Mouse (Mus musculus): ENCODE measurements at regions not wholly inside any gene's neighbourhood (a gene's known extent, or its start where the extent isn't known, plus 50 kb on each side); places are given as distances from the start of the nearest gene placed in this dataset.

GRCm38 (mm10) chr12:110044266-110044665, 234.6 kb upstream of the Dio3 start:
- no peaks in the 10 kb centered on the region for H3K4me1 ChIP-seq (ENCODE audit: control insufficient read depth, insufficient read depth, insufficient read length)

DNA sequence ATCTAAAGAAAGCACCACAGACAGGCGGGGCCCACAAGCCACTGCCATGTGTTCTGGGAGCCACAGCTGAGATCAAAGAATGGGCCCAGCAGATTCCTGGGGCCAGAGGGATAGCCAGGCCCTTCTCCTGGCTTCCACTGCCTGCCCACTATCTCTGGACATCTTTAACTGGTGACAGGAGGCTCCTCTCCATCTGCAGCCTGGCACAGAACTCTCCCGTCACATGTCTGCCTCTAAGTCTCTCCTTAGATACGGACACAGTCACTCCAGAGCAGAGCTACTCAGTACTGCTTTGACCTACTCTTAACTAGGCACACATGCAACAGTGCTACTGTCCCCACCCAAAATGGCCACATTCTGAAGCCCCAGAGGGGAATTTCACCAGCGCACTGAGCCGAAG, 234.1 kb upstream of the Dio3 start:
- TF ChIP-seq CTCF (IDR thresholded peaks at IDR 0.05; ENCODE audit: extremely low read depth, insufficient read depth, insufficient read length, insufficient replicate concordance) (no peak), POLR2A (IDR thresholded peaks at IDR 0.05; ENCODE audit: low read depth, low read length) (no peak)
- Histone ChIP-seq H3K4me1 (ENCODE audit: control insufficient read depth, insufficient read depth, insufficient read length) (no peaks in the 10 kb centered on the region), H3K27ac (ENCODE audit: insufficient read depth, low read length) (no peak overlapping the region), H3K27me3 (ENCODE audit: control insufficient read depth, insufficient read depth, low read length) (no peaks in the 10 kb centered on the region), H3K4me3 (ENCODE audit: extremely low read depth, insufficient read depth, insufficient read length) (no peak overlapping the region), H3K36me3 (ENCODE audit: control insufficient read depth, insufficient read depth, low read length) (no peaks in the 10 kb centered on the region)
- DNase-seq (ENCODE audit: low read depth in 1 of 2, low spot score in 2 of 2) = no peak
- WGBS = 93% methylated on average over 5 of the region's 5 CpGs

More at GRCm38 (mm10) chr12:110044266-110044665, 234.6 kb upstream of the Dio3 start:
- Histone ChIP-seq H3K36me3 (ENCODE audit: control insufficient read depth, insufficient read depth, low read length) (no peaks in the 10 kb centered on the region), H3K4me3 (ENCODE audit: extremely low read depth, insufficient read depth, insufficient read length) (no peak overlapping the region), H3K27ac (ENCODE audit: insufficient read depth, low read length) (no peak overlapping the region), H3K27me3 (ENCODE audit: control insufficient read depth, insufficient read depth, low read length) (no peaks in the 10 kb centered on the region)
- TF ChIP-seq CTCF (IDR thresholded peaks at IDR 0.05; ENCODE audit: extremely low read depth, insufficient read depth, insufficient read length, insufficient replicate concordance) = no peak
- no peak for DNase-seq (ENCODE audit: low read depth in 1 of 2, low spot score in 2 of 2)
- WGBS = 81% methylated on average over 5 of the region's 5 CpGs

DNA sequence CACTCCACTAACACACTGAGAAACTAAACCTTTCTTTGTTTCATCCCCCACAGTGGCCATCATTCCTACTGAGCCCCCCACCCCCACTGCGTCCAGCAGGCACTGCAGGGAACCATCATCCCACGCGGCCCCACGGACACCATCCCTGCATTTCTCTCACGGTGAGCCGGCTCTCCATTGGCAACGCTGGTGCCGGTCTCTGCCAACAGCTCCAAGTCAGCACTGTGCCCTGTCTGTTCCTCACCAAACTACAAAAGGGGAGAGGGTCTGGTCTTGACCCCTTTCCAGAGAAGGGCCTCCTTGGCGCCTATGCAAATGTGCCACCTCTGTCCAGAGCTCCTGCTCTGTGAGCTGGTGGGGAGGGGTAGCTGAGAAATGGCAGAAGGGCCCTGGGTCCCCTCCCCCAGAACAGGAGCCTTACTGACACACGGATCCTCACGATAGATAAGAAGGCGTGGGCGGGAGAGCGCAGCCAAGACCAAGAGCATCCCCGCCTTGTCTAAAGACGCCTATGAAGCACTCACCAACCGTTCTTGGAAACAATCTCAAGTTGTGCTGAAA, 233.0 kb upstream of the Dio3 start:
- no peaks in the 10 kb centered on the region for H3K4me1 ChIP-seq (ENCODE audit: control insufficient read depth, insufficient read depth, insufficient read length)
- DNase-seq (ENCODE audit: low read depth in 1 of 2, low spot score in 2 of 2) = no peak
- H3K4me3 ChIP-seq (ENCODE audit: extremely low read depth, insufficient read depth, insufficient read length) = no peak overlapping the region
- 80% methylated on average over 17 of the region's 17 CpGs for WGBS
- TF ChIP-seq CTCF (IDR thresholded peaks at IDR 0.05; ENCODE audit: extremely low read depth, insufficient read depth, insufficient read length, insufficient replicate concordance) = no peak
- TF ChIP-seq POLR2A (IDR thresholded peaks at IDR 0.05; ENCODE audit: low read depth, low read length) = no peak
- H3K27me3 ChIP-seq (ENCODE audit: control insufficient read depth, insufficient read depth, low read length) = no peaks in the 10 kb centered on the region
- H3K27ac ChIP-seq (ENCODE audit: insufficient read depth, low read length) = no peak overlapping the region
- no peaks in the 10 kb centered on the region for H3K36me3 ChIP-seq (ENCODE audit: control insufficient read depth, insufficient read depth, low read length)

- H3K27me3 ChIP-seq (ENCODE audit: control insufficient read depth, insufficient read depth, low read length) = no peaks in the 10 kb centered on the region
- no peak overlapping the region for H3K4me3 ChIP-seq (ENCODE audit: extremely low read depth, insufficient read depth, insufficient read length)
- no peak overlapping the region for H3K27ac ChIP-seq (ENCODE audit: insufficient read depth, low read length)
- H3K36me3 ChIP-seq (ENCODE audit: control insufficient read depth, insufficient read depth, low read length) = no peaks in the 10 kb centered on the region
- TF ChIP-seq CTCF (IDR thresholded peaks at IDR 0.05; ENCODE audit: extremely low read depth, insufficient read depth, insufficient read length, insufficient replicate concordance) (no peak), POLR2A (IDR thresholded peaks at IDR 0.05; ENCODE audit: low read depth, low read length) (no peak)
- 91% methylated on average over 9 of the region's 9 CpGs for WGBS
- DNase-seq (ENCODE audit: low read depth in 1 of 2, low spot score in 2 of 2) = no peak
- H3K4me1 ChIP-seq (ENCODE audit: control insufficient read depth, insufficient read depth, insufficient read length) = no peaks in the 10 kb centered on the region
These were observed 232.3 kb upstream of the Dio3 start for GRCm38 (mm10) chr12:110046613-110047012.

GRCm38 (mm10) chr12:110047466-110048250, 231.2 kb upstream of the Dio3 start:
- H3K4me1 ChIP-seq (ENCODE audit: control insufficient read depth, insufficient read depth, insufficient read length) = no peaks in the 10 kb centered on the region
- H3K27me3 ChIP-seq (ENCODE audit: control insufficient read depth, insufficient read depth, low read length) = no peaks in the 10 kb centered on the region
- H3K4me3 ChIP-seq (ENCODE audit: extremely low read depth, insufficient read depth, insufficient read length) = no peak overlapping the region
- TF ChIP-seq CTCF (IDR thresholded peaks at IDR 0.05; ENCODE audit: extremely low read depth, insufficient read depth, insufficient read length, insufficient replicate concordance) (no peak), POLR2A (IDR thresholded peaks at IDR 0.05; ENCODE audit: low read depth, low read length) (no peak)
- DNase-seq (ENCODE audit: low read depth in 1 of 2, low spot score in 2 of 2) = no peak
- no peaks in the 10 kb centered on the region for H3K36me3 ChIP-seq (ENCODE audit: control insufficient read depth, insufficient read depth, low read length)
- no peak overlapping the region for H3K27ac ChIP-seq (ENCODE audit: insufficient read depth, low read length)
- 75% methylated on average over 16 of the region's 16 CpGs for WGBS

DNA sequence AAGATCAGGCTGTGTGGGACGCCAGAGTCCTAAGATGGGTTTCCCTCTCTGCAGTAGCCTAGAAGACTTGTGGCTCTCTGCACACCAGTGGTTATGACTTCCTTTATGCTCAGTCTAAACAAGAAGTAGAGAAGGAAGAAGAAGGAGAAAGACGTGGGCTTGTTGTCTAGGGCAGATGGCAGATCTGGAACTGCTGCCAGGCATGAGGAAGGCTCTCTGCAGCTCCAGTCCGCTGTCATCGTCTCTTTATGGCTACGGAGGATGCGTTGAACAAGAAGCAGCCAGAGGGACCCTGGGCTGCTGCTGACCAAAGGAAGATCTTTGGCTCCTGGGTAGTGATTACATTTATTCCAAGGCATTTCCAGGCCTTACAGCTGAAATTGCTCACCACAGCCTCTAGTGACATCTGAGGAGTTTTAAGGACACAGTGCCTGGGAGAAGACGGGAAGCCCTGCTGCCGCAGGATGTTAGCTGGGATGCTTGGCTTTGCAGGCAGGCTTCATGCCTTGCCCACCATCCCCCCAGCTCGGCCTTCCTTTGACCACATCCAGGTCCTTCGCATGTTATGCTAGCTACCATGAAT, 229.6 kb upstream of the Dio3 start:
- no peak for DNase-seq (ENCODE audit: low read depth in 1 of 2, low spot score in 2 of 2)
- no peaks in the 10 kb centered on the region for H3K4me1 ChIP-seq (ENCODE audit: control insufficient read depth, insufficient read depth, insufficient read length)
- no peaks in the 10 kb centered on the region for H3K36me3 ChIP-seq (ENCODE audit: control insufficient read depth, insufficient read depth, low read length)
- H3K4me3 ChIP-seq (ENCODE audit: extremely low read depth, insufficient read depth, insufficient read length) = no peak overlapping the region
- TF ChIP-seq POLR2A (IDR thresholded peaks at IDR 0.05; ENCODE audit: low read depth, low read length) = no peak
- no peak for TF ChIP-seq CTCF (IDR thresholded peaks at IDR 0.05; ENCODE audit: extremely low read depth, insufficient read depth, insufficient read length, insufficient replicate concordance)
- H3K27ac ChIP-seq (ENCODE audit: insufficient read depth, low read length) = no peak overlapping the region
- H3K27me3 ChIP-seq (ENCODE audit: control insufficient read depth, insufficient read depth, low read length) = no peaks in the 10 kb centered on the region
- 70% methylated on average over 10 of the region's 10 CpGs for WGBS

DNA sequence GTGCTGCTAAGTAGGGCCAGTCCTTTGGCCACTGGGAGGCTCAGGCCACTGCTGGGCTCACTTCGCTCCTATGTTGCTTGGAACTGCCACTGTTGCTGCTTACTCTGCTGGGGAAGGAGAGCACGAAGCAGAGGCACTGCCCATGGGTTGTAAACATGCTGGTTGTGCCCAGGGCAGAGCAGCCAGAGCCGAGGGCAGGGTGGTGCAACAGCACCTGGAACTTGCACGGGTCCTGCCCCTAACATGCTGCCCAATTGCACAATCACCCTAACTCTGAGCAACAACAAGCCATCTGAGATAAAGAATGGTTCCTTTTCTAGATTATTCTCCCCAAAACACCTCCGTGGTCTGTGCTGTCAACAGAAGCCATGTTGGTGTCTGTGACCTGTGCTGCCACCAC, 219.5 kb upstream of the Dio3 start:
- WGBS = 74% methylated on average over 5 of the region's 5 CpGs
- no peak for DNase-seq (ENCODE audit: low read depth in 1 of 2, low spot score in 2 of 2)
- Histone ChIP-seq H3K27ac (ENCODE audit: insufficient read depth, low read length) (no peak overlapping the region), H3K27me3 (ENCODE audit: control insufficient read depth, insufficient read depth, low read length) (no peaks in the 10 kb centered on the region), H3K4me1 (ENCODE audit: control insufficient read depth, insufficient read depth, insufficient read length) (no peaks in the 10 kb centered on the region), H3K36me3 (ENCODE audit: control insufficient read depth, insufficient read depth, low read length) (no peaks in the 10 kb centered on the region), H3K4me3 (ENCODE audit: extremely low read depth, insufficient read depth, insufficient read length) (no peak overlapping the region)
- no peak for TF ChIP-seq CTCF (IDR thresholded peaks at IDR 0.05; ENCODE audit: extremely low read depth, insufficient read depth, insufficient read length, insufficient replicate concordance)
- no peak for TF ChIP-seq POLR2A (IDR thresholded peaks at IDR 0.05; ENCODE audit: low read depth, low read length)
